Mouse (Mus musculus) cerebellum, postnatal 14 days (tissue): ENCODE measurements around the gene Ugt1a6b.
A peak's percentile ranks its signal among the peaks of the same experiment; 100 is the strongest.
"Not testable (repeated sequence)": the region's sequence is repeated elsewhere in the genome, so short reads cannot be mapped to it uniquely, and the experiment has no call there.

Experiments used
- DNase-seq, 2 experiments: peaks; one replicate each; pipeline ENCODE4 v3.0.0; 2021; ENCODE audit warnings: mixed read lengths in 2 of 2

Gene Ugt1a6b

GRCm38 (mm10) chr1:88205294-88205922 is 102.4 kb downstream of the Ugt1a6b start, which contains the start of gene Dnajb3:
TSS of gene Dnajb3 (minus strand) at chr1:88205782.
- peak; percentile 86 to 91 for DNase-seq

- DNase-seq: no peak
Measured at GRCm38 (mm10) chr1:88206843-88207479, 103.9 kb downstream of the Ugt1a6b start.

GRCm38 (mm10) chr1:88211812-88212211 is 108.8 kb downstream of the Ugt1a6b start, which contains the start of gene Ugt1a1:
TSS of gene Ugt1a1 (plus strand) at chr1:88211959.
- DNase-seq: no peak

GRCm38 (mm10) chr1:88212341-88213045 is 109.4 kb downstream of the Ugt1a6b start:
- no peak for DNase-seq

- DNase-seq: no peak
Measured at GRCm38 (mm10) chr1:88213061-88213460, 110.0 kb downstream of the Ugt1a6b start.

GRCm38 (mm10) chr1:88213766-88214461 is 110.9 kb downstream of the Ugt1a6b start:
- DNase-seq: no peak

- no peak for DNase-seq
Measured at GRCm38 (mm10) chr1:88214462-88214952, 111.5 kb downstream of the Ugt1a6b start.

GRCm38 (mm10) chr1:88215466-88216380 is 112.7 kb downstream of the Ugt1a6b start:
- no peak for DNase-seq

- no peak for DNase-seq
Measured at GRCm38 (mm10) chr1:88216551-88216950, 113.5 kb downstream of the Ugt1a6b start.

- no peak for DNase-seq
Measured at GRCm38 (mm10) chr1:88217144-88217543, 114.1 kb downstream of the Ugt1a6b start.

- DNase-seq: no peak
Measured at GRCm38 (mm10) chr1:88217576-88217975, 114.5 kb downstream of the Ugt1a6b start.

GRCm38 (mm10) chr1:88218051-88218450 is 115.0 kb downstream of the Ugt1a6b start:
- DNase-seq: no peak

GRCm38 (mm10) chr1:88218591-88218990 is 115.5 kb downstream of the Ugt1a6b start:
- no peak for DNase-seq

- no peak for DNase-seq
Measured at GRCm38 (mm10) chr1:88219054-88219453, 116.0 kb downstream of the Ugt1a6b start.

GRCm38 (mm10) chr1:88220336-88220735 is 117.3 kb downstream of the Ugt1a6b start:
- no peak for DNase-seq

GRCm38 (mm10) chr1:88222216-88222615 is 119.2 kb downstream of the Ugt1a6b start:
- DNase-seq: no peak

GRCm38 (mm10) chr1:88223011-88223515 is 120.0 kb downstream of the Ugt1a6b start:
- not testable (repeated sequence) for DNase-seq

GRCm38 (mm10) chr1:88223591-88223990 is 120.5 kb downstream of the Ugt1a6b start:
- DNase-seq: no peak

GRCm38 (mm10) chr1:88224029-88224776 is 121.2 kb downstream of the Ugt1a6b start:
- no peak for DNase-seq

- not testable (repeated sequence) for DNase-seq
Measured at GRCm38 (mm10) chr1:88225301-88225700, 122.2 kb downstream of the Ugt1a6b start.

GRCm38 (mm10) chr1:88225741-88226140 is 122.7 kb downstream of the Ugt1a6b start:
- no peak for DNase-seq
